Mouse (Mus musculus) CH12.LX (cell line): ENCODE data around the gene Vegfb. TPM values are rescaled to one million over a fixed set of nuclear protein-coding genes. Genes with fewer than 3 reads are reported as not detected.

Source experiments
- DNase-seq: peaks from one replicate; pipeline ENCODE4 v3.0.0-alpha.2; 2013; ENCODE audit errors: extremely low read depth
- H3K27ac ChIP-seq: 2 replicates; pipeline ENCODE4 v1.5.1; 2012; ENCODE audit warnings: low read depth, mild to moderate bottlenecking, control low read depth, moderate library complexity; ENCODE audit not compliant: insufficient read depth
- H3K27me3 ChIP-seq: replicated peaks from 2 replicates; pipeline ENCODE3; 2012; ENCODE audit warnings: inconsistent platforms
- H3K36me3 ChIP-seq, 2 experiments: replicated peaks in 1 of 2; 2 replicates each; pipeline versions ENCODE3 to v1.6.1; 2012; ENCODE audit warnings: inconsistent platforms in 1 of 2, low read length in 1 of 2, mild to moderate bottlenecking in 1 of 2, mixed read lengths in 1 of 2, moderate library complexity in 1 of 2; ENCODE audit not compliant: control insufficient read depth in 1 of 2, insufficient read depth in 1 of 2
- H3K4me1 ChIP-seq, 2 experiments: 2 replicates each; pipeline ENCODE4 v1.6.1; 2012; ENCODE audit warnings: inconsistent platforms in 1 of 2, moderate library complexity in 1 of 2; ENCODE audit not compliant: insufficient read depth in 2 of 2, control insufficient read depth in 1 of 2
- H3K4me2 ChIP-seq: 2 replicates; pipeline ENCODE4 v1.6.1; 2012; ENCODE audit warnings: low read depth, mild to moderate bottlenecking, control low read depth; ENCODE audit not compliant: poor library complexity, insufficient read depth, severe bottlenecking
- H3K4me3 ChIP-seq, 3 experiments: fragments of 150-350 bp in 1 of 3; sonication (generic) in 1 of 3; replicated peaks in 1 of 3; 2 replicates each; pipeline versions ENCODE3 to v1.5.1; 2011 to 2012; ENCODE audit warnings: low read depth in 2 of 3, low read length in 2 of 3, mild to moderate bottlenecking in 2 of 3, moderate library complexity in 2 of 3, control low read depth in 1 of 3, improper control_type of control experiment in 1 of 3, inconsistent platforms in 1 of 3, mixed read lengths in 1 of 3; ENCODE audit not compliant: poor library complexity in 1 of 3
- H3K79me2 ChIP-seq: replicated peaks from 2 replicates; pipeline ENCODE4 v1.6.1; 2012; ENCODE audit warnings: mild to moderate bottlenecking, moderate library complexity; ENCODE audit not compliant: control insufficient read depth, poor library complexity, insufficient read depth, severe bottlenecking; ENCODE audit errors: extremely low read depth
- H3K9ac ChIP-seq: 2 replicates; pipeline ENCODE4 v1.6.1; 2012; ENCODE audit warnings: low read depth, mild to moderate bottlenecking, control low read depth, moderate library complexity; ENCODE audit not compliant: insufficient read depth
- H3K9me3 ChIP-seq: replicated peaks from 2 replicates; pipeline ENCODE3; 2012; ENCODE audit warnings: low read length, inconsistent platforms, mixed read lengths
- E2F4 ChIP-seq: IDR thresholded peaks from 2 replicates; pipeline ENCODE4 v1.6.1; 2011; ENCODE audit warnings: low read depth, low read length, improper control_type of control experiment; ENCODE audit not compliant: insufficient replicate concordance
- ELF1 ChIP-seq: IDR thresholded peaks from 2 replicates; pipeline ENCODE4 v1.6.1; 2014; ENCODE audit warnings: low read depth, mild to moderate bottlenecking, inconsistent platforms, low read length, improper control_type of control experiment
- ETS1 ChIP-seq: conservative IDR thresholded peaks from 2 replicates; pipeline ENCODE4 v1.6.1; 2012; ENCODE audit warnings: low read depth, mild to moderate bottlenecking, inconsistent platforms, low read length, improper control_type of control experiment, moderate library complexity
- HCFC1 ChIP-seq: IDR thresholded peaks from 2 replicates; pipeline ENCODE4 v1.6.1; 2012; ENCODE audit warnings: low read depth, mild to moderate bottlenecking, inconsistent platforms, low read length, improper control_type of control experiment
- IRF4 ChIP-seq: IDR thresholded peaks from 2 replicates; pipeline ENCODE4 v1.6.1; 2014; ENCODE audit warnings: low read depth, mild to moderate bottlenecking, inconsistent platforms, low read length, improper control_type of control experiment
- JUN ChIP-seq: IDR thresholded peaks from 2 replicates; pipeline ENCODE4 v1.6.1; 2011; ENCODE audit warnings: low read depth, mild to moderate bottlenecking, low read length, improper control_type of control experiment, moderate library complexity; ENCODE audit not compliant: insufficient read depth
- MAFK ChIP-seq: IDR thresholded peaks from 2 replicates; pipeline ENCODE4 v1.6.1; 2011; ENCODE audit warnings: low read length, improper control_type of control experiment; ENCODE audit not compliant: insufficient replicate concordance
- MEF2A ChIP-seq: IDR thresholded peaks from 2 replicates; pipeline ENCODE4 v1.6.1; 2014; ENCODE audit warnings: low read depth, mild to moderate bottlenecking, inconsistent platforms, low read length, improper control_type of control experiment, borderline replicate concordance
- MXI1 ChIP-seq: IDR thresholded peaks from 2 replicates; pipeline ENCODE4 v1.6.1; 2011; ENCODE audit warnings: mild to moderate bottlenecking, low read depth, low read length, improper control_type of control experiment
- NELFE ChIP-seq: IDR thresholded peaks from 2 replicates; pipeline ENCODE4 v1.6.1; 2011; ENCODE audit warnings: low read depth, low read length, improper control_type of control experiment
- NRF1 ChIP-seq: IDR thresholded peaks from 2 replicates; pipeline ENCODE4 v1.6.1; 2014; ENCODE audit warnings: low read depth, mild to moderate bottlenecking, inconsistent platforms, low read length, improper control_type of control experiment, moderate library complexity
- PAX5 ChIP-seq: IDR thresholded peaks from 2 replicates; pipeline ENCODE4 v1.6.1; 2012; ENCODE audit warnings: low read length, inconsistent platforms, mixed read lengths
- POLR2A ChIP-seq: IDR thresholded peaks from 2 replicates; pipeline ENCODE4 v1.6.1; 2011; ENCODE audit warnings: low read depth, mild to moderate bottlenecking, improper control_type of control experiment, low read length
- SIN3A ChIP-seq: IDR thresholded peaks from 2 replicates; pipeline ENCODE4 v1.6.1; 2012; ENCODE audit warnings: low read length, improper control_type of control experiment, inconsistent platforms
- TCF12 ChIP-seq: IDR thresholded peaks from 2 replicates; pipeline ENCODE4 v1.6.1; 2014; ENCODE audit warnings: low read depth, mild to moderate bottlenecking, inconsistent platforms, low read length, improper control_type of control experiment
- UBTF ChIP-seq: IDR thresholded peaks from 2 replicates; pipeline ENCODE4 v1.6.1; 2012; ENCODE audit warnings: low read depth, mild to moderate bottlenecking, inconsistent platforms, low read length, improper control_type of control experiment, moderate library complexity
- USF2 ChIP-seq: conservative IDR thresholded peaks from 2 replicates; pipeline ENCODE4 v1.6.1; 2011; ENCODE audit warnings: low read depth, low read length, improper control_type of control experiment
- ZKSCAN1 ChIP-seq: IDR thresholded peaks from 2 replicates; pipeline ENCODE4 v1.6.1; 2012; ENCODE audit warnings: low read depth, inconsistent platforms, low read length, improper control_type of control experiment, borderline replicate concordance
- ZMIZ1 ChIP-seq: IDR thresholded peaks from 2 replicates; pipeline ENCODE4 v1.6.1; 2012; ENCODE audit warnings: low read depth, mild to moderate bottlenecking, inconsistent platforms, low read length, improper control_type of control experiment
- dilution Hi-C: fragments of 300-500 bp; cut with MboI; formaldehyde crosslinking; loops from 2 replicates; pipeline ENCODE4 v1.14.3; 2020; ENCODE audit warnings: low sequenced_read_pairs; ENCODE audit not compliant: extremely low pct_unique_long_range_greater_than_20kb, extremely low pct_ligation_motif_present
- in situ Hi-C: fragments of 300-500 bp; cut with MboI; formaldehyde crosslinking; loops from 3 replicates; pipeline ENCODE4 v1.14.3; 2019; ENCODE audit warnings: low sequenced_read_pairs, low pct_ligation_motif_present, low pct_unique_long_range_greater_than_20kb, mixed read lengths
- polyA plus RNA-seq: library from polyadenylated mRNA; unstranded; fragments of >175 nt; gene quantifications from 2 replicates; pipeline ENCODE4 v1.2.1, GENCODE M21; 2012; ENCODE audit warnings: low read depth; ENCODE audit not compliant: insufficient read length
- total RNA-seq, 2 experiments: library from RNA; depleted of rRNA; stranded (reverse); fragments of 300-350 nt in 1 of 2; fragments of >200 nt in 1 of 2; gene quantifications; 2 replicates each; pipeline ENCODE4 v1.2.3; 2012 to 2014

Gene Vegfb
- total and polyA plus RNA-seq, 3 experiments = 3.2 to 35.1 (median 13.2) TPM

GRCm38 (mm10) chr19:6941372-6942248 lies 45.8 kb downstream of the Vegfb start, which contains the start of gene Bad:
TSS of gene Bad (plus strand) at chr19:6941861.
- no peaks in the 10 kb centered on the region for H3K79me2 ChIP-seq
- TF ChIP-seq TCF12 (peak; percentile 59; the same call in 1 of the 2 replicates), HCFC1 (peak; percentile 83), MAFK (no peak), SIN3A (peak; percentile 97), E2F4 (no peak), NRF1 (peak; percentile 87), ZKSCAN1 (no peak), MEF2A (no peak), JUN (no peak), UBTF (peak; percentile 84; the same call in 1 of the 2 replicates), IRF4 (no peak), MXI1 (peak; percentile 77), ETS1 (no peak), NELFE (peak; percentile 60), ELF1 (peak; percentile 95), POLR2A (peak; percentile 72), PAX5 (no peak), ZMIZ1 (no peak), USF2 (no peak)
- H3K4me2 ChIP-seq = peak within 1 kb of the TSS; percentile 85
- peaks cover 0 to 28% of the 10 kb centered on the region in 2 experiments for H3K36me3 ChIP-seq
- DNase-seq = peak; percentile 86
- dilution Hi-C loops = no loop called here
- peaks cover 6 to 24% of the 10 kb centered on the region in 2 experiments for H3K4me1 ChIP-seq
- no peaks in the 10 kb centered on the region for H3K9me3 ChIP-seq
- no peaks in the 10 kb centered on the region for H3K27me3 ChIP-seq
- in situ Hi-C loops = no loop called here
- peak within 1 kb of the TSS; percentile 71 to 78 (median 77) for H3K4me3 ChIP-seq
- H3K9ac ChIP-seq = peak within 1 kb of the TSS; percentile 81
- peak within 1 kb of the TSS; percentile 71 for H3K27ac ChIP-seq
